Mouse (Mus musculus) Patski (cell line): ENCODE results near the gene 4921517D22Rik. TPM values are rescaled to one million over a fixed set of nuclear protein-coding genes. Genes with fewer than 3 reads are reported as not detected.

Experiments
- ATAC-seq: fragments of 100-300 bp; one replicate; pipeline ENCODE4 v1.8.0; 2021
- CTCF ChIA-PET: fragments of 350-600 bp; sonication (Branson Sonifier 250); formaldehyde crosslinking; loops from one replicate; lab custom pipeline; 2022; ENCODE audit warnings: inconsistent platforms; lab: Charles Lee
- POLR2A ChIA-PET: fragments of 350-600 bp; sonication (Branson Sonifier 250); formaldehyde crosslinking; loops from one replicate; lab custom pipeline; 2022; ENCODE audit warnings: antibody characterized with exemption, inconsistent platforms; lab: Charles Lee
- DNase-seq: peaks from one replicate; pipeline ENCODE4 v3.0.0-alpha.2; 2011; ENCODE audit warnings: low read depth, low spot score
- H3K27me3 ChIP-seq: fragments of 371-371 bp; one replicate; pipeline ENCODE4 v1.5.1; 2021
- CTCF ChIP-seq: fragments of 100-300 bp; IDR thresholded peaks from one replicate; pipeline ENCODE4 v1.5.1; 2021
- in situ Hi-C: fragments of 300-500 bp; cut with MboI; formaldehyde crosslinking; loops from 3 replicates; pipeline ENCODE4 v1.11.1; 2018; ENCODE audit warnings: low pct_unique_long_range_greater_than_20kb, mixed read lengths
- polyA plus RNA-seq: library from polyadenylated mRNA; unstranded; gene quantifications from one replicate; pipeline ENCODE4 v1.2.3, GENCODE M21; 2021

Gene 4921517D22Rik
- polyA plus RNA-seq, 1 experiment from 2014 or later, result not detected

GRCm38 (mm10) chr13:59653136-59653535 lies 40.8 kb downstream of the 4921517D22Rik start:
- CTCF ChIA-PET, result no interaction called here
- ATAC-seq (no peak), DNase-seq (no peak)
- no peak for TF ChIP-seq CTCF
- in situ Hi-C loops, result no loop called here
- POLR2A ChIA-PET, result no interaction called here
- no peaks in the 10 kb centered on the region for H3K27me3 ChIP-seq

DNA sequence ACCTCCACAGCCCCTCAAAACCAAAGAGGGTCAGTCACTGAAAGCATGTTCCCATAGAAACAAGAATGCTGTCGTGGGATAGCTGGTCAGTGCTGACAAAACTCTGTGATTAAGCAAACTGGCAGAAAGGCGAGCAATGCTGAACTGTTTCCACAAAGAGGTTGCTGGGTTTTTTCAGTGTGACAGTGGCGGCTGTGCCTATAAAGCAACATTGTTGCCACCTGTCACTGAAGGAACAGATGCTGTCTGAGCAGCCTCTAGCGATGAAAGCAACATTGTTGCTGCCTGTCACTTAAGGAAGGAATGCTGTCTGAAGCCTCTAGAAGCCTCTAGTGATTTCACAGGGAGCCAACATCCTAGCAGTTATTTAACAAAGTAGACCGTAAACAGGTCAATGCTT lies 41.3 kb downstream of the 4921517D22Rik start:
- in situ Hi-C loops, result no loop called here
- no peak for DNase-seq

GRCm38 (mm10) chr13:59649781-59650180 lies 44.1 kb downstream of the 4921517D22Rik start:
- DNase-seq, result no peak
- in situ Hi-C loops, result no loop called here
- no peaks in the 10 kb centered on the region for H3K27me3 ChIP-seq
- POLR2A ChIA-PET, result no interaction called here
- CTCF ChIA-PET, result no interaction called here
- TF ChIP-seq CTCF, result no peak
- ATAC-seq, result no peak

More for the DNA sequence above, 41.3 kb downstream of the 4921517D22Rik start:
- no peak for TF ChIP-seq CTCF
- no peaks in the 10 kb centered on the region for H3K27me3 ChIP-seq
- ChIA-PET POLR2A (no interaction called here), CTCF (no interaction called here)
- no peak for ATAC-seq

DNA sequence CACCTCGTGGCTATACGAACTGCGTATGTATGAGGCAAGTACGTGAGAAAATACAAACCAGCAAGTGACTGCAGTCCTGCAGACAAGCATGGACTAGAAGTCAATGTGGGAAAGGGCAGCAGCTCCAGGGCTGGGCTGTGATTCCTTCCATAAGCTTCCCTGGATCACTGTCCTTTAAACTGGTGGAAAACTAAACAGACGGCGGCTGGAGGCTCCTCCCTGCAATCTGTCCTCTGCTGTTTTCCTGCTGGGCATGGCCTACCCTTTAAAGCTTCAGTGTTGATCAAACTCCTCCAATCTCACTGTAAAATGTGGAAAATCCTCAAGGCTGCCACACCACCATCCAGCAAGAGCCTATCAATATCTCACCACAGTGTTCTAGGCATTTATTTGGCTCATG lies 45.3 kb downstream of the 4921517D22Rik start:
- CTCF ChIA-PET, result interaction anchor here (1.3 to 1.7 kb wide), 2 partner anchors 15 to 80 kb away, joined by 5 read pairs; no protein-coding TSS in a partner anchor
- DNase-seq (no peak), ATAC-seq (no peak)
- in situ Hi-C loops, result no loop called here
- TF ChIP-seq CTCF, result no peak
- no peaks in the 10 kb centered on the region for H3K27me3 ChIP-seq
- POLR2A ChIA-PET, result interaction anchor here (1.0 kb wide), 1 partner anchor 23 kb away, joined by 3 read pairs; no protein-coding TSS in a partner anchor

DNA sequence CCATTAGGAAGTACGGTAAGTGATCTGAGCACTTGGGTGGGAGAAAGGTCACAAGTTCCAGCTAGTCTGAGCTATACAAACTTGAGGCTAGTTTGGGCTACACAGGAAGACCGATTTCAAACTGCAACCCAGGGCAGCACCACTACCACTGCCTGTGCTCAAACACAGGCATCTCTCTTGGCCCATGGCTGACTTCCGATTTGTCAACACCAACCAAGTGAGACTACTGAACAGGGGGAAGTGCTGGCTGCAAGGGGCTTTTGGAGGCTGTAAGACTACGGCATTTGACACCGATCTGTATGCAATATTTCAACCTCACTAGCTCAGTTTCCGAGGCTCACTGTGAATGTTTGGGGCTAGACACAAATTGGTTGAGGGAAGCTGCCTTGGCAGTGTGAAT lies 46.4 kb downstream of the 4921517D22Rik start:
- in situ Hi-C loops, result no loop called here
- ChIA-PET CTCF (interaction anchor here (1.7 to 2.7 kb wide), 2 partner anchors 16 to 81 kb away, joined by 5 to 10 read pairs; no protein-coding TSS in a partner anchor), POLR2A (interaction anchor here (1.1 kb wide), 1 partner anchor 17 kb away, joined by 3 read pairs; no protein-coding TSS in a partner anchor)
- no peak for DNase-seq
- peak; percentile 7 for ATAC-seq
- no peaks in the 10 kb centered on the region for H3K27me3 ChIP-seq
- TF ChIP-seq CTCF, result no peak

- DNase-seq (peak; percentile 93), ATAC-seq (peak; percentile 96)
- CTCF ChIA-PET, result interaction anchor here (1.0 to 2.7 kb wide), 4 partner anchors 10 to 82 kb away, joined by 5 to 10 read pairs (median 6); no protein-coding TSS in a partner anchor
- no peak for TF ChIP-seq CTCF
- in situ Hi-C loops, result no loop called here
- POLR2A ChIA-PET, result interaction anchor here (1.1 kb wide), 1 partner anchor 17 kb away, joined by 3 read pairs; no protein-coding TSS in a partner anchor
- no peaks in the 10 kb centered on the region for H3K27me3 ChIP-seq
Measured at GRCm38 (mm10) chr13:59646674-59647244, 47.1 kb downstream of the 4921517D22Rik start.

DNA sequence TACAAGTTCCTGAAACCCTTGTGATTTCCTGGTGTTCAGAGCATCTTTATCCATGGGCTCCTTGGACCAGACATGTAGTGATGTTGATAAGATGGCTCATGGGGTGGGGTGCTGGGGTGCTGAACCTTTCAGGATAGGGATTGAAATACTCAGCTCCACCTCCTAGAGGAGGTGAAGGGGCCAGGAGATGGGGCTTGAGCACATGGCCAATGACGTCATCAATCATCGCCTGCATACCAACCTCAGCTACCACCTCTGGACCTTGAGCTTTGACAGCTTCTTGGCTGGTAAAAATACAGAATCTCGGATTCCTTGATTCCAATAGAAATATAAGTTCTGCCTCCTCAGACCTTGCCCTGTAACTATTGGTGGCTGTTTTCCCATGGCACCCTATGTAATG lies 48.4 kb downstream of the 4921517D22Rik start:
- no peak for ATAC-seq
- no peak for TF ChIP-seq CTCF
- DNase-seq, result no peak
- no peaks in the 10 kb centered on the region for H3K27me3 ChIP-seq
- POLR2A ChIA-PET, result interaction anchor here (1.2 kb wide), 1 partner anchor 9 kb away, joined by 3 read pairs; no protein-coding TSS in a partner anchor
- CTCF ChIA-PET, result interaction anchor here (1.0 to 2.7 kb wide), 4 partner anchors 9 to 83 kb away, joined by 3 to 10 read pairs (median 6); no protein-coding TSS in a partner anchor
- in situ Hi-C loops, result no loop called here

DNA sequence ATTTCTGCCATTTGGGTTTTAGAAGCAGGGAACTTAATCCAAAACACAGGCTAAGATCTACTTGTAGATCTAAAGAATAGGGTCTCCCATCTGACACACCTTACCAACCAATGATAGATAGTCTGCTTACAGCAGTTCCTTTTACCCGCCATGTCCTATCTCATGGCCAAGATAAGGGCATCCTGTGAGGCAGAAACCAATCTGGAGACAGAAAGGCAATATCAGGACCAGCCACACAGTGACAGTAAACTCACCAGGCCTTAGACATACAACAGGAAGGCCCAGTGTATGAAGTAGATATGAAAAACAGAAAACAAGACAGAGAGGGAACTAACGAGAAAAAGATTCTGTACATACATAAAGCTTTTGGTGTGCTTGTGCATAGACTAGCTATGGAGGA lies 51.1 kb downstream of the 4921517D22Rik start:
- ATAC-seq (no peak), DNase-seq (no peak)
- CTCF ChIA-PET, result interaction anchor here (1.4 to 2.9 kb wide), 2 partner anchors 11 to 31 kb away, joined by 4 to 8 read pairs; no protein-coding TSS in a partner anchor
- TF ChIP-seq CTCF, result no peak
- in situ Hi-C loops, result no loop called here
- POLR2A ChIA-PET, result no interaction called here
- H3K27me3 ChIP-seq, result no peaks in the 10 kb centered on the region

DNA sequence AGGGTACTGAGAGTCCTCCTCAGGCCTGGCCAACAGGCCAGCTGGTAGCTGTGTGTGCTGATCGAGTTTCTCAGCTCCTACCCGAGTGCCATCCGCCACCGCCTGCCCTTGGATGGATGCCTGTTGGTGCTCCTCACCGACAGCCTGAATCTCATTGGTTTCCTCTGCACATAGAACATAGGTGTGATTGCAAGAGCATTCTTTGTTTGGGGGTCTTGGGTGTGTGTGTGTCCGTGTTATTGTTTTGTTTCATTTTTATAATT lies 53.8 kb downstream of the 4921517D22Rik start:
- no peaks in the 10 kb centered on the region for H3K27me3 ChIP-seq
- in situ Hi-C loops, result no loop called here
- ATAC-seq (no peak), DNase-seq (no peak)
- CTCF ChIA-PET, result interaction anchor here (2.9 kb wide), 1 partner anchor 8 kb away, joined by 8 read pairs; no protein-coding TSS in a partner anchor
- POLR2A ChIA-PET, result no interaction called here
- TF ChIP-seq CTCF, result no peak

DNA sequence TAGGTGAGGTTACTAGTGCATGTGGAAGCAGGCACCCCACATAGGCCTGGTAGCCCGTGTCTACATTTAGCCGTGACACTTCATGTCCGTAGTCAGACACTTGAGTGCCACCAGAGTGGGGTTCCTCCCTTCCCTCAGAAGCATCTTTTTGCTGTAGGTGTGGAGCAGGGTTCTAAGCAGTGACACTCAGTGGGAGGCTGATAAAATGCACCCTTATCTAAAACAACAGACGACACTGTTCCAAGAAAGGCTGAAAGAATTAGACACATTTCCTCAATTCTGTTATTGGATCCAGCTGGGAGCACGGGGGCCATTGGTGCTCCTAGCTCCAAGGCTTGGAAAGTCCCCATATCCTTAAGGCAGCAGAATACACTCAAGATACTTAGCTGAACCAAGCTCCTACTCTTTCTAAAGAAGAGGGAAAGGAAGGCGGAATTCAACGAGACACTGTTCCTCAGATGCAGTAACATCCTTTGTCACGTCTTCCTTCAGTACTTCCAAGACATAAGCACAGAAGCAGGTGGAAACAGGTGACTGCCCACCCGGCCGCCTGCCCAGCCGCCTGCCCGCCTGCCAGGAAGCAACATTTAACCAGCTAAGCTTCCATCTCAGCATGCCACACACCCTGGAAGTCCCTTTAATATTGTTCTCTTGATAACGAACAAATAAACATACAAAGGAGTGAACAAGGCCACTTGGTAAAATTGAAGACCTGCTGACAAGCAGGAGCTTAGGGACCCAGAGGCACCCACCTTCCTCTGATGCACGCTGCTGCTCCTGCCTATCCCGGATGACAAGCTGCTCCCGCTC lies 54.3 kb downstream of the 4921517D22Rik start:
- in situ Hi-C loops, result no loop called here
- ATAC-seq, result no peak
- no peak for TF ChIP-seq CTCF
- CTCF ChIA-PET, result no interaction called here
- no peak for DNase-seq
- POLR2A ChIA-PET, result no interaction called here
- no peaks in the 10 kb centered on the region for H3K27me3 ChIP-seq

- in situ Hi-C loops, result no loop called here
- ATAC-seq (no peak), DNase-seq (no peak)
- ChIA-PET POLR2A (no interaction called here), CTCF (interaction anchor here (2.6 kb wide), 1 partner anchor 91 kb away, joined by 13 read pairs; no protein-coding TSS in a partner anchor)
- H3K27me3 ChIP-seq, result no peaks in the 10 kb centered on the region
- no peak for TF ChIP-seq CTCF
Measured at GRCm38 (mm10) chr13:59637800-59638199, 56.1 kb downstream of the 4921517D22Rik start.

Other genes with a start within 250 kb of the 4921517D22Rik start
- 39.6 TPM for gene Agtpbp1, start 108.9 kb downstream of the 4921517D22Rik start, polyA plus RNA-seq
- gene Naa35, start 108.8 kb downstream of the 4921517D22Rik start, polyA plus RNA-seq, result 75.0 TPM
- gene Golm1, start 18.3 kb downstream of the 4921517D22Rik start, polyA plus RNA-seq, result 290 TPM
- gene Spata31d1a, start 16.2 kb upstream of the 4921517D22Rik start, polyA plus RNA-seq, result 0.01 TPM
- not detected for gene Spata31d1b, start 18.2 kb upstream of the 4921517D22Rik start, polyA plus RNA-seq
- gene Spata31d1d, start 37.6 kb upstream of the 4921517D22Rik start, polyA plus RNA-seq, result not detected
- gene 1700014D04Rik, start 52.6 kb upstream of the 4921517D22Rik start, polyA plus RNA-seq, result 0.12 TPM
- gene Isca1, start 75.7 kb upstream of the 4921517D22Rik start, polyA plus RNA-seq, result 89.7 TPM
- gene Gm49354, start 88.1 kb upstream of the 4921517D22Rik start, polyA plus RNA-seq, result 0.22 TPM
- gene Tut7, start 129.0 kb upstream of the 4921517D22Rik start, polyA plus RNA-seq, result 59.7 TPM